Mouse (Mus musculus): ENCODE results near the gene Tubgcp3. TPM values are rescaled to one million over a fixed set of nuclear protein-coding genes. Genes with fewer than 3 reads are reported as not detected.

Gene Tubgcp3
- total RNA-seq (2021) = 1 to 10 TPM; 8.6 to 8.9 TPM
- long read RNA-seq, experiment 1, transcript Tubgcp3-201 (22 exons, 3,797 nt) = major isoform, 17 of 18 reads
- long read RNA-seq, experiment 1, partial matches to known transcripts = 1 of 18 reads
- long read RNA-seq, experiment 1, other reads (novel, unspliced or antisense) = 0 of 18 reads
- long read RNA-seq, experiment 2, transcript Tubgcp3-201 (22 exons, 3,797 nt) = major isoform, 18 of 23 reads
- long read RNA-seq, experiment 2, partial matches to known transcripts = 1 of 23 reads
- long read RNA-seq, experiment 2, other reads (novel, unspliced or antisense) = 4 of 23 reads

GRCm38 (mm10) chr8:12672056-12672881 lies at the start of gene Tubgcp3:
Gene Tubgcp3 (minus strand): TSS chr8:12672248.
- H3K27ac ChIP-seq = peak within 1 kb of the TSS; percentile 90
- TF ChIP-seq CTCF (IDR thresholded peaks at IDR 0.05) = no peak
- DNase-seq = peak; percentile 92
- intact Hi-C loops (cut with DNase I) = loop anchor here (5.0 kb wide), 1 partner anchor 85 kb away; the partner anchor contains the start of gene Atp11a
- peak within 1 kb of the TSS; percentile 90 for H3K4me3 ChIP-seq

- H3K27ac ChIP-seq = peak overlapping the region; percentile 28; the same call in 1 of the 2 replicates
- DNase-seq = no peak
- intact Hi-C loops (cut with DNase I) = no loop called here
- TF ChIP-seq CTCF (IDR thresholded peaks at IDR 0.05) = no peak
- no peak overlapping the region for H3K4me3 ChIP-seq
Observed at GRCm38 (mm10) chr8:12719091-12719490, 47.0 kb upstream of the Tubgcp3 start.

GRCm38 (mm10) chr8:12715861-12716585 lies 44.0 kb upstream of the Tubgcp3 start:
- DNase-seq = no peak
- intact Hi-C loops (cut with DNase I) = no loop called here
- TF ChIP-seq CTCF (IDR thresholded peaks at IDR 0.05) = no peak
- no peak overlapping the region for H3K4me3 ChIP-seq
- peak overlapping the region; percentile 31; the same call in 1 of the 2 replicates for H3K27ac ChIP-seq

- TF ChIP-seq CTCF (IDR thresholded peaks at IDR 0.05) = no peak
- no peak overlapping the region for H3K27ac ChIP-seq
- intact Hi-C loops (cut with DNase I) = no loop called here
- peak overlapping the region; percentile 1; the same call in 1 of the 2 replicates for H3K4me3 ChIP-seq
- DNase-seq = peak; percentile 38
Observed at GRCm38 (mm10) chr8:12711623-12712022, 39.6 kb upstream of the Tubgcp3 start.

GRCm38 (mm10) chr8:12703597-12703996 lies 31.5 kb upstream of the Tubgcp3 start:
- Histone ChIP-seq H3K4me3 (no peak overlapping the region), H3K27ac (no peak overlapping the region)
- TF ChIP-seq CTCF (IDR thresholded peaks at IDR 0.05) = no peak
- no peak for DNase-seq
- intact Hi-C loops (cut with DNase I) = no loop called here

GRCm38 (mm10) chr8:12702290-12702689 lies 30.2 kb upstream of the Tubgcp3 start:
- Histone ChIP-seq H3K27ac (no peak overlapping the region), H3K4me3 (no peak overlapping the region)
- intact Hi-C loops (cut with DNase I) = no loop called here
- TF ChIP-seq CTCF (IDR thresholded peaks at IDR 0.05) = no peak
- DNase-seq = no peak

GRCm38 (mm10) chr8:12698660-12699277 lies 26.7 kb upstream of the Tubgcp3 start:
- no peak for DNase-seq
- intact Hi-C loops (cut with DNase I) = no loop called here
- Histone ChIP-seq H3K4me3 (no peak overlapping the region), H3K27ac (no peak overlapping the region)
- no peak for TF ChIP-seq CTCF (IDR thresholded peaks at IDR 0.05)

GRCm38 (mm10) chr8:12688851-12689250 lies 16.8 kb upstream of the Tubgcp3 start:
- no peak for TF ChIP-seq CTCF (IDR thresholded peaks at IDR 0.05)
- no peak for DNase-seq
- Histone ChIP-seq H3K27ac (no peak overlapping the region), H3K4me3 (no peak overlapping the region)
- intact Hi-C loops (cut with DNase I) = no loop called here

GRCm38 (mm10) chr8:12677529-12677928 lies 5.5 kb upstream of the Tubgcp3 start:
- TF ChIP-seq CTCF (IDR thresholded peaks at IDR 0.05) = peak; percentile 90
- no peak overlapping the region for H3K4me3 ChIP-seq

GRCm38 (mm10) chr8:12671473-12672055 lies 484 bp downstream of the Tubgcp3 start:
- DNase-seq = no peak
- Histone ChIP-seq H3K4me3 (peak overlapping the region; percentile 90), H3K27ac (peak overlapping the region; percentile 90)
- no peak for TF ChIP-seq CTCF (IDR thresholded peaks at IDR 0.05)
- intact Hi-C loops (cut with DNase I) = loop anchor here (5.0 kb wide), 1 partner anchor 86 kb away; the partner anchor contains the start of gene Atp11a

More at GRCm38 (mm10) chr8:12677529-12677928, 5.5 kb upstream of the Tubgcp3 start:
- no peak overlapping the region for H3K27ac ChIP-seq
- intact Hi-C loops (cut with DNase I) = loop anchor here (1.0 to 5.0 kb wide), 3 partner anchors 70 to 721 kb away; no protein-coding TSS in a partner anchor
- peak; percentile 87 for DNase-seq

- intact Hi-C loops (cut with DNase I) = loop anchor here (5.0 kb wide), 1 partner anchor 86 kb away; the partner anchor contains the start of gene Atp11a
- DNase-seq = no peak
- no peak for TF ChIP-seq CTCF (IDR thresholded peaks at IDR 0.05)
Observed at GRCm38 (mm10) chr8:12670965-12671364, 1.1 kb downstream of the Tubgcp3 start.

More at GRCm38 (mm10) chr8:12670965-12671364, 1.1 kb downstream of the Tubgcp3 start:
- Histone ChIP-seq H3K4me3 (peak overlapping the region; percentile 90), H3K27ac (no peak overlapping the region)
